Mouse (Mus musculus): ENCODE results near the gene Pten. TPM values are rescaled to one million over a fixed set of nuclear protein-coding genes. Genes with fewer than 3 reads are reported as not detected.

The Pten gene
- 162 TPM for polyA plus RNA-seq (2014; fragmentation: Illumina TruSeq; extraction: RNeasy Lipid Tissue Mini Kit (QIAGEN cat#74804); ENCODE audit: low read depth, low replicate concordance)

DNA sequence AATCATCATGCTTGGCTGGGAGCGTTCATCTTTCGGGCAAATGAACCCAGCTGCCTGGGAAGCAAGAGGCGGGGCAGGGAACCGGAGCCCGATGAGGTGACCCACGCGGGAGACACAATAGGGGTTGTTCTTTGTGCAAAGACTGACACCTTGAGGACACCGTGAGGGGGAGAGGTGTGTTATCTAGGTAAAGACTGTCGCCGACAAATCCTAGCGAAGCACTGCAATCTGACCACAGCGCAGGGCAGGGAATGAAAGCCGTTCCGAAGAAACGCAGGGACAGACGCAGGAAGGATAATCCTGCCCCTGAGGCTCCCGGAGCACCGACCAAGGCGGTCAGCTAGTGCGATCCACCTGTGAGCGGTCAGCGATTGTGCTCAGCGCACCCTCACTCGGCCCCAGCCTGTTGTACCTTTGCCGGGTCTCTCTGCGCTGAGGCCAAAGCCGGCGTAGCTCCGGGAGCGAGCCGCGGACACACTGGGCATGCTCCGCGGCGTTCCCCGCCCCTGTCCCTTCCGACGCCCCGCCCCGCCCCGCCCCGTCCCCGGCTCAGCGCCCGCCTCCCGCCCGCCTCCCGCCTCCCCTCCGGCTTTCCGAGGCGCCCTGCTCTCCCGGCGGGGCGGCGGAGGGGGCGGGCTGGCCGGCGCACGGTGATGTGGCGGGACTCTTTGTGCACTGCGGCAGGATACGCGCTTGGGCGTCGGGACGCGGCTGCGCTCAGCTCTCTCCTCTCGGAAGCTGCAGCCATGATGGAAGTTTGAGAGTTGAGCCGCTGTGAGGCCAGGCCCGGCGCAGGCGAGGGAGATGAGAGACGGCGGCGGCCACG, at the start of gene Pten:
Gene Pten, plus strand, starts transcription at position 598 of the 826 bp plus-strand sequence.

GRCm38 (mm10) chr19:32739686-32740085, 17.6 kb upstream of the Pten start, which contains the start of gene Atad1:
Gene Atad1 (minus strand): TSS chr19:32739786.

Other genes starting within 250 kb of the Pten start
- 375 TPM for gene Papss2, start 161.7 kb upstream of the Pten start, polyA plus RNA-seq (2014; fragmentation: Illumina TruSeq; extraction: RNeasy Lipid Tissue Mini Kit (QIAGEN cat#74804); ENCODE audit: low read depth, low replicate concordance)
- 335 TPM for gene Atad1, start 17.7 kb upstream of the Pten start, polyA plus RNA-seq (2014; fragmentation: Illumina TruSeq; extraction: RNeasy Lipid Tissue Mini Kit (QIAGEN cat#74804); ENCODE audit: low read depth, low replicate concordance)

Data from sigmoid colon, adult 10 weeks (tissue).